Mouse (Mus musculus) megakaryocyte, embryonic 14.5 days (primary cell): ENCODE measurements around the gene Maml3. TPM values are rescaled to one million over a fixed set of nuclear protein-coding genes. Genes with fewer than 3 reads are reported as not detected.

ENCODE experiments used
- H3K27me3 ChIP-seq: replicated peaks from 2 replicates; pipeline ENCODE3; 2012; ENCODE audit warnings: inconsistent platforms
- H3K36me3 ChIP-seq: replicated peaks from 2 replicates; pipeline ENCODE3; 2012; ENCODE audit warnings: low read length, inconsistent platforms, mixed read lengths
- H3K4me1 ChIP-seq: 2 replicates; pipeline ENCODE4 v1.6.1; 2012; ENCODE audit warnings: inconsistent platforms
- H3K4me3 ChIP-seq: replicated peaks from 2 replicates; pipeline ENCODE3; 2012; ENCODE audit warnings: moderate library complexity, mild to moderate bottlenecking, inconsistent platforms
- H3K9me3 ChIP-seq: 2 replicates; pipeline ENCODE4 v1.6.1; 2012; ENCODE audit warnings: inconsistent platforms
- FLI1 ChIP-seq: IDR thresholded peaks from 2 replicates; pipeline ENCODE4 v1.6.1; 2012; ENCODE audit warnings: low read length, inconsistent platforms, mixed read lengths
- GATA1 ChIP-seq: IDR thresholded peaks from 3 replicates; pipeline ENCODE4 v1.6.1; 2012; ENCODE audit warnings: mixed read lengths, low read length, inconsistent platforms, borderline replicate concordance
- polyA plus RNA-seq: library from polyadenylated mRNA; stranded (reverse); fragments of >175 nt; gene quantifications from 2 replicates; pipeline ENCODE4 v1.2.3, GENCODE M21; 2012; ENCODE audit warnings: low replicate concordance; ENCODE audit not compliant: insufficient read depth

The Maml3 gene
- polyA plus RNA-seq, 1 experiment: 2.4 TPM

GRCm38 (mm10) chr3:51645484-51645883 is 459.4 kb downstream of the Maml3 start:
- Histone ChIP-seq H3K4me3 (no peak overlapping the region), H3K27me3 (peaks cover 11% of the 10 kb centered on the region), H3K36me3 (no peaks in the 10 kb centered on the region), H3K4me1 (peaks cover 51% of the 10 kb centered on the region), H3K9me3 (peaks cover 9% of the 10 kb centered on the region)
- TF ChIP-seq GATA1: no peak
- no peak for TF ChIP-seq FLI1

- TF ChIP-seq FLI1 (no peak), GATA1 (no peak)
- H3K27me3 ChIP-seq: peaks cover 3% of the 10 kb centered on the region
- peaks cover 7% of the 10 kb centered on the region for H3K9me3 ChIP-seq
- H3K4me1 ChIP-seq: peaks cover 32% of the 10 kb centered on the region
- H3K4me3 ChIP-seq: no peak overlapping the region
- no peaks in the 10 kb centered on the region for H3K36me3 ChIP-seq
Observed at GRCm38 (mm10) chr3:51638260-51638659, 466.6 kb downstream of the Maml3 start.

GRCm38 (mm10) chr3:51637326-51637725 is 467.6 kb downstream of the Maml3 start:
- Histone ChIP-seq H3K9me3 (peaks cover 10% of the 10 kb centered on the region), H3K27me3 (peaks cover 2% of the 10 kb centered on the region), H3K4me3 (peak overlapping the region; percentile 92), H3K36me3 (no peaks in the 10 kb centered on the region), H3K4me1 (peaks cover 32% of the 10 kb centered on the region)
- TF ChIP-seq FLI1 (no peak), GATA1 (no peak)

- Histone ChIP-seq H3K36me3 (no peaks in the 10 kb centered on the region), H3K27me3 (peaks cover 2% of the 10 kb centered on the region)
- TF ChIP-seq GATA1: no peak
- no peak for TF ChIP-seq FLI1
Observed at GRCm38 (mm10) chr3:51636700-51637099, 468.2 kb downstream of the Maml3 start.

GRCm38 (mm10) chr3:51635960-51636359 is 468.9 kb downstream of the Maml3 start:
- Histone ChIP-seq H3K9me3 (peaks cover 22% of the 10 kb centered on the region), H3K4me1 (peaks cover 27% of the 10 kb centered on the region), H3K27me3 (peaks cover 2% of the 10 kb centered on the region), H3K36me3 (no peaks in the 10 kb centered on the region), H3K4me3 (peak overlapping the region; percentile 16)
- TF ChIP-seq GATA1 (no peak), FLI1 (no peak)

More at GRCm38 (mm10) chr3:51636700-51637099, 468.2 kb downstream of the Maml3 start:
- H3K9me3 ChIP-seq: peaks cover 15% of the 10 kb centered on the region
- H3K4me3 ChIP-seq: peak overlapping the region; percentile 92
- peaks cover 32% of the 10 kb centered on the region for H3K4me1 ChIP-seq

Other genes starting within 250 kb of the Maml3 start
- 1.1 and 1.9 TPM in 2 replicates for gene Foxo1, start 163.3 kb upstream of the Maml3 start, polyA plus RNA-seq